Mouse (Mus musculus) cortical plate, adult 2 months (tissue): Measurements from ENCODE around the gene Gm36028. TPM values are rescaled to one million over a fixed set of nuclear protein-coding genes. Genes with fewer than 3 reads are reported as not detected.

Experiments used
- H3K27ac ChIP-seq: fragments of 200-500 bp; 2 replicates; pipeline ENCODE4 v1.5.1; 2012; ENCODE audit warnings: low read length, control low read depth, inconsistent platforms; ENCODE audit not compliant: insufficient read depth
- H3K4me1 ChIP-seq: fragments of 200-500 bp; 2 replicates; pipeline ENCODE4 v1.6.1; 2011; ENCODE audit warnings: low read length; ENCODE audit not compliant: control insufficient read depth, insufficient read depth
- H3K4me3 ChIP-seq: fragments of 200-500 bp; 2 replicates; pipeline ENCODE4 v1.5.1; 2011; ENCODE audit warnings: mild to moderate bottlenecking, low read length, control low read depth; ENCODE audit not compliant: insufficient read depth
- CTCF ChIP-seq: fragments of 200-500 bp; IDR thresholded peaks from 2 replicates; pipeline ENCODE4 v1.5.1; 2011; ENCODE audit warnings: mild to moderate bottlenecking, control low read depth, low read length; ENCODE audit not compliant: insufficient read depth; ENCODE audit errors: extremely low read depth
- POLR2A ChIP-seq: fragments of 200-500 bp; IDR thresholded peaks from 2 replicates; pipeline ENCODE4 v1.6.1; 2011; ENCODE audit warnings: mild to moderate bottlenecking, low read length, control low read depth; ENCODE audit not compliant: insufficient read depth; ENCODE audit errors: extremely low read depth
- polyA plus RNA-seq: library from polyadenylated mRNA; depleted of rRNA; stranded (reverse); fragments of >200 nt; gene quantifications from 2 replicates; pipeline ENCODE4 v1.2.3, GENCODE M21; 2012

Gene Gm36028
- polyA plus RNA-seq, 1 experiment = 0.54 TPM

GRCm38 (mm10) chr16:37813691-37814382 is 47.1 kb downstream of the Gm36028 start:
- Histone ChIP-seq H3K4me1 (peaks cover 18% of the 10 kb centered on the region), H3K27ac (no peak overlapping the region), H3K4me3 (no peak overlapping the region)
- TF ChIP-seq POLR2A (no peak), CTCF (no peak)

GRCm38 (mm10) chr16:37812474-37812886 is 48.5 kb downstream of the Gm36028 start:
- H3K27ac ChIP-seq = peak overlapping the region; percentile 96
- peaks cover 18% of the 10 kb centered on the region for H3K4me1 ChIP-seq
- no peak overlapping the region for H3K4me3 ChIP-seq
- 0 out of 2 replicates have a peak, but pooled peaks have one; percentile 31 for TF ChIP-seq POLR2A
- TF ChIP-seq CTCF = peak; percentile 56

- H3K27ac ChIP-seq = peak overlapping the region; percentile 96
- H3K4me3 ChIP-seq = no peak overlapping the region
- TF ChIP-seq POLR2A (no peak), CTCF (no peak)
- peaks cover 18% of the 10 kb centered on the region for H3K4me1 ChIP-seq
Observed at GRCm38 (mm10) chr16:37811874-37812273, 49.1 kb downstream of the Gm36028 start.

GRCm38 (mm10) chr16:37809623-37809992 is 51.3 kb downstream of the Gm36028 start:
- Histone ChIP-seq H3K4me1 (peaks cover 18% of the 10 kb centered on the region), H3K27ac (no peak overlapping the region), H3K4me3 (no peak overlapping the region)
- no peak for TF ChIP-seq CTCF
- TF ChIP-seq POLR2A = no peak

GRCm38 (mm10) chr16:37808866-37809622 is 51.9 kb downstream of the Gm36028 start:
- TF ChIP-seq POLR2A (no peak), CTCF (no peak)
- Histone ChIP-seq H3K4me3 (no peak overlapping the region), H3K4me1 (peaks cover 18% of the 10 kb centered on the region), H3K27ac (peak overlapping the region; percentile 66; the same call in 1 of the 2 replicates)

- Histone ChIP-seq H3K4me3 (no peak overlapping the region), H3K27ac (no peak overlapping the region), H3K4me1 (peaks cover 15% of the 10 kb centered on the region)
- TF ChIP-seq CTCF = no peak
- no peak for TF ChIP-seq POLR2A
Observed at GRCm38 (mm10) chr16:37807269-37807668, 53.7 kb downstream of the Gm36028 start.

GRCm38 (mm10) chr16:37805746-37806495 is 55.0 kb downstream of the Gm36028 start:
- TF ChIP-seq CTCF (no peak), POLR2A (no peak)
- Histone ChIP-seq H3K27ac (no peak overlapping the region), H3K4me3 (no peak overlapping the region), H3K4me1 (peaks cover 9% of the 10 kb centered on the region)

GRCm38 (mm10) chr16:37803387-37803950 is 57.5 kb downstream of the Gm36028 start:
- H3K4me3 ChIP-seq = no peak overlapping the region
- H3K4me1 ChIP-seq = peaks cover 3% of the 10 kb centered on the region
- no peak for TF ChIP-seq CTCF
- no peak for TF ChIP-seq POLR2A
- no peak overlapping the region for H3K27ac ChIP-seq

GRCm38 (mm10) chr16:37802686-37803295 is 58.2 kb downstream of the Gm36028 start:
- TF ChIP-seq POLR2A (no peak), CTCF (no peak)
- Histone ChIP-seq H3K4me3 (no peak overlapping the region), H3K4me1 (peaks cover 3% of the 10 kb centered on the region), H3K27ac (peak overlapping the region; percentile 2; the same call in 1 of the 2 replicates)
